Mouse (Mus musculus) hindbrain, embryonic 12.5 days (tissue): ENCODE measurements around the gene Hpse. TPM values are rescaled to one million over a fixed set of nuclear protein-coding genes. Genes with fewer than 3 reads are reported as not detected.

Source experiments
- ATAC-seq: fragments of 200-750 bp; cut with Nextera tagmentation; 2 replicates; pipeline ENCODE4 v1.8.0; 2017; ENCODE audit warnings: moderate TSS enrichment; ENCODE audit not compliant: low FRiP score
- H3K27ac ChIP-seq: fragments of 300-500 bp; sonication (generic); 2 replicates; pipeline ENCODE4 v1.5.1; 2016; ENCODE audit warnings: mild to moderate bottlenecking
- H3K27me3 ChIP-seq: fragments of 300-500 bp; sonication (generic); 2 replicates; pipeline ENCODE4 v1.6.1; 2016; ENCODE audit warnings: mild to moderate bottlenecking
- H3K36me3 ChIP-seq: fragments of 300-500 bp; sonication (generic); 2 replicates; pipeline ENCODE4 v1.6.1; 2016; ENCODE audit warnings: mild to moderate bottlenecking
- H3K4me1 ChIP-seq: fragments of 300-500 bp; sonication (generic); 2 replicates; pipeline ENCODE4 v1.6.1; 2016
- H3K4me2 ChIP-seq: fragments of 300-500 bp; sonication (generic); replicated peaks from 2 replicates; pipeline ENCODE4 v1.6.1; 2016; ENCODE audit warnings: mild to moderate bottlenecking
- H3K4me3 ChIP-seq: fragments of 300-500 bp; sonication (generic); 2 replicates; pipeline ENCODE4 v1.5.1; 2016; ENCODE audit warnings: mild to moderate bottlenecking
- H3K9ac ChIP-seq: fragments of 300-500 bp; sonication (generic); 2 replicates; pipeline ENCODE4 v1.6.1; 2016; ENCODE audit warnings: mild to moderate bottlenecking, moderate library complexity
- H3K9me3 ChIP-seq: fragments of 300-500 bp; sonication (generic); replicated peaks from 2 replicates; pipeline ENCODE4 v1.6.1; 2016; ENCODE audit warnings: mild to moderate bottlenecking
- WGBS: fragments of 180-500 bp; shearing (Covaris S2); methylation state at CpG from one replicate; pipeline ENCODE4 v1.1.7; 2016; 5-methylcytosine and 5-hydroxymethylcytosine counted together
- polyA plus RNA-seq: library from polyadenylated mRNA; unstranded; fragments of >200 nt; fragmentation: Nextera tagmentation; extraction: Ambion mirVana; gene quantifications from 2 replicates; pipeline ENCODE4 v1.2.1, GENCODE M21; 2016

Gene Hpse
- polyA plus RNA-seq, 1 experiment from 2014 or later: 2.6 TPM

DNA sequence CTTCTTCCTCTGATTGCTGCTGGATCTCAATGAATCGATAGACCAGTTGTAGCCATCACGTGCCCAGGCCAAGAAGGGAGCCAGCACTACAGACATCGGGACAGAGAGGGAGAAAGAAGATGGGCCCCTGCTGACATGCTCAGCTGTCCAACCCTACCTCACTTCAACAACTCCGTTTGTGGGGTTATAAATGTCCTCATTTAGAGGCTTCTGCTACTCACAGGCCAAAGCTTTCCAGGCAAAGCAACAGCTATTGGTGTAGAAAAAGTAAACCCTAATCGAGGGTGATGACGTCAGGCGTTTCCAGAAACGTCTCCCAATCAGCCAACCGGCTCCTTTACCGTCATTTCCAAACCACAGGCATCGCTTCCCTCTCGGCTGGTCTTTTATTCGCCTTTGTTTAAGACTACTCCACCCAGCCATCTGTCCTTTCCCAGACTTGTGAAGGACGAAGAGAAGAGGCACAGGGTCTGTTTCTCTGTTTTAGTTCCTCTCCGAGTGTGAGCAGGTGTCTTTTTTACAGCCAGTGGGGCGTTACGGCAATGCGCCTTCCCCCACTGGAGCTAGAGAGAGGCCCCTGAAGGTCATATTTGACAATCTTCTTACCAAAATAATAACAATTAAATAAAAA is 39.5 kb downstream of the Hpse start:
- 58% methylated on average over 18 of the region's 18 CpGs for WGBS
- H3K36me3 ChIP-seq: no peaks in the 10 kb centered on the region
- no peak for ATAC-seq
- H3K27ac ChIP-seq: no peak overlapping the region
- no peak overlapping the region for H3K9ac ChIP-seq
- H3K4me1 ChIP-seq: no peaks in the 10 kb centered on the region
- no peak overlapping the region for H3K4me3 ChIP-seq
- no peaks in the 10 kb centered on the region for H3K27me3 ChIP-seq
- H3K9me3 ChIP-seq: no peaks in the 10 kb centered on the region
- peak overlapping the region; percentile 17; the same call in 1 of the 2 replicates for H3K4me2 ChIP-seq

GRCm38 (mm10) chr5:100674711-100675376 is 44.7 kb downstream of the Hpse start, which contains the start of gene Coq2:
Gene Coq2, minus strand, starts transcription at chr5:100675140.
- Histone ChIP-seq H3K27ac (peak within 1 kb of the TSS; percentile 73; the same call in 1 of the 2 replicates), H3K9me3 (no peaks in the 10 kb centered on the region), H3K4me3 (peak within 1 kb of the TSS; percentile 86), H3K9ac (peak within 1 kb of the TSS; percentile 89), H3K27me3 (no peaks in the 10 kb centered on the region), H3K4me2 (peak within 1 kb of the TSS; percentile 77), H3K4me1 (peaks cover 13% of the 10 kb centered on the region), H3K36me3 (no peaks in the 10 kb centered on the region)
- WGBS: 10% methylated on average over 17 of the region's 17 CpGs
- peak; percentile 57 for ATAC-seq

GRCm38 (mm10) chr5:100673745-100674486 is 45.6 kb downstream of the Hpse start:
- ATAC-seq: peak; percentile 93
- Histone ChIP-seq H3K4me2 (peak overlapping the region; percentile 77), H3K4me1 (peaks cover 13% of the 10 kb centered on the region), H3K4me3 (peak overlapping the region; percentile 86), H3K36me3 (no peaks in the 10 kb centered on the region), H3K9me3 (no peaks in the 10 kb centered on the region), H3K27me3 (no peaks in the 10 kb centered on the region), H3K9ac (peak overlapping the region; percentile 89), H3K27ac (peak overlapping the region; percentile 73; the same call in 1 of the 2 replicates)
- WGBS: under 1% methylated on average over 58 of the region's 71 CpGs

DNA sequence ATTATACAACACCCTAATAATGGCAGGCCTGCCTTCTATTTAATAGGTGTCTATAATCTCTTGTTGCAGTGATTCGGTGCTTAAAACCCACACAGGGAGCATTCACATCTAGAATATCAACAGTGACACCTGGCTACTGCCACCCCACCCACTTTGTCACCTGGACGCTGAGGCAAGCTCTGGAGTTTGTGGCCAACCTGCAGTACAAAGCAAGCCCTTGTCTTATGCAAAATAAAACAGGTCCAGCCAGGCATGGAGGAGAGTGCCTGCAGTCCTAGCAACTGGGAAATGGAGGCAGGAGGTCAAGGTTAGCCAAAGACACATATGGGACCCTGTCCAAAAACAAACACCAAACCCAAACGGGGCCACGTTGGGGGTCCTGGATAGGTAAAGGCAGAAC is 47.1 kb downstream of the Hpse start:
- H3K9ac ChIP-seq: no peak overlapping the region

DNA sequence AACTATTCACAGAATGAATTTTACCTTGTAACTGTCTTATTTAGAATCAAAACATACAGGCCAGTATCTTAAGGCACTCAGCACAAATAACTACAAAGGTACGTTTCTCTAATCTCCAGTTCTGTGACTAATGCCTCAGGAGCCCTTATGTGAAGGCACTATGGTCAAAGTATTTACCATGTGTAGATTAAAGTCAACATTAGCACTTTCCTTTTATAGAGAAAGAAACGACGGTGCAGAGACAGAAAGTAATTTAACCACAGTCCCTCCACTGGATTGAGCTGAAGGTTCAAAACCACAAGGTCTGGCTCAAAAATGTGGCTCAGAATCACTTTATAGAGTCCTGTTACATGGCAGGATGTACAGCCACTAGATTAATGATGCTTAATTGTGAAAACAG is 47.6 kb downstream of the Hpse start:
- no peaks in the 10 kb centered on the region for H3K9me3 ChIP-seq
- no peak for ATAC-seq
- 91% methylated on average over 3 of the region's 3 CpGs for WGBS

More for the DNA sequence above, 47.1 kb downstream of the Hpse start:
- no peak for ATAC-seq
- Histone ChIP-seq H3K4me1 (peaks cover 13% of the 10 kb centered on the region), H3K4me3 (no peak overlapping the region), H3K9me3 (no peaks in the 10 kb centered on the region), H3K27ac (no peak overlapping the region), H3K36me3 (peaks cover 2% of the 10 kb centered on the region), H3K4me2 (no peak overlapping the region), H3K27me3 (no peaks in the 10 kb centered on the region)
- 85% methylated on average over 4 of the region's 4 CpGs for WGBS

DNA sequence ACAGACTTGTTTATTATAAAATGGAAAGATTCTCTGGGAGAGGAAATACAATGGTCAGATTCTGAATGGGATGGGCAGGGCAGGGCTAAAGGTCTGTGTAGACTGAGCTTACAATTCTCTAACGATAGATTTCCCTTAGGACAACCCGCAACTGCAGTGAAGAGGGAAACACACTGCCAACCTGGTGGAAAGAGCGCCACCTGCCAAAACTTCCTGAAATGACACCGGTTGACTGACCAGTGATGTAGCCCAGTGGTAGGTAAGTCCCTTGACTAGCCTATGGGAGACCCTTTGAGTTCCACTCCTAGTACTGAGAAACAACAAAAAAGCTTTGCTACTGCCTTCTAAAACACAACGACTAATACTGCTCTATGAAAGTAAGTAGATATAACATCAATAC is 48.1 kb downstream of the Hpse start:
- WGBS: 25% methylated on average over 5 of the region's 5 CpGs
- no peak overlapping the region for H3K9ac ChIP-seq
- no peaks in the 10 kb centered on the region for H3K9me3 ChIP-seq
- no peaks in the 10 kb centered on the region for H3K27me3 ChIP-seq
- peaks cover 9% of the 10 kb centered on the region for H3K36me3 ChIP-seq
- no peak for ATAC-seq
- no peak overlapping the region for H3K4me2 ChIP-seq
- no peak overlapping the region for H3K4me3 ChIP-seq
- no peak overlapping the region for H3K27ac ChIP-seq
- H3K4me1 ChIP-seq: peaks cover 13% of the 10 kb centered on the region

More for the DNA sequence above, 47.6 kb downstream of the Hpse start:
- no peaks in the 10 kb centered on the region for H3K27me3 ChIP-seq
- H3K4me1 ChIP-seq: peaks cover 13% of the 10 kb centered on the region
- no peak overlapping the region for H3K27ac ChIP-seq
- H3K4me3 ChIP-seq: no peak overlapping the region
- H3K9ac ChIP-seq: no peak overlapping the region
- no peak overlapping the region for H3K4me2 ChIP-seq
- H3K36me3 ChIP-seq: peaks cover 7% of the 10 kb centered on the region

- WGBS: 70% methylated on average over 1 of the region's 1 CpGs
- Histone ChIP-seq H3K4me1 (no peaks in the 10 kb centered on the region), H3K27ac (no peak overlapping the region), H3K27me3 (no peaks in the 10 kb centered on the region), H3K36me3 (peaks cover 25% of the 10 kb centered on the region), H3K9ac (no peak overlapping the region), H3K4me3 (no peak overlapping the region), H3K9me3 (no peaks in the 10 kb centered on the region), H3K4me2 (no peak overlapping the region)
- ATAC-seq: no peak
These were observed 52.6 kb downstream of the Hpse start for GRCm38 (mm10) chr5:100666965-100667364.

DNA sequence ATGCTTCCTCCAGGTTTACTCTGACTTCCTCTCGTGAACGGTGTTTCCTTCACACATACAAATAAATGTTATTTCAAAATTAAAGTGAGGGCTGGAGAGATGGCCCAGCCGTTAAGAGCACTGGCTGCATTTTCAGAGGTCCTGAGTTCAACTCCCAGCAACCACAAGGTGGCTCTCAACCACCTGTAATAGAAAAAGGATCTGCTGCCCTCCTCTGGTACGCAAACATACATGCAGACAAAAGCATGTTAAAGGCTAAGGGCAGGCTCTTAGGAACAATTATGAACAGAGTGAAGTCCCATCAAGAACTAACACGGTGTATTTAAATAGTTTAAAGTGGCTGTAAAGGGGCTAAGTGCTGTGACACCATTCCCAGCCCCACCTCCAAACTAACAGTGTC is 55.7 kb downstream of the Hpse start:
- no peaks in the 10 kb centered on the region for H3K27me3 ChIP-seq
- peaks cover 47% of the 10 kb centered on the region for H3K36me3 ChIP-seq
- no peak overlapping the region for H3K4me2 ChIP-seq
- no peak for ATAC-seq
- no peak overlapping the region for H3K9ac ChIP-seq
- 56% methylated on average over 5 of the region's 5 CpGs for WGBS
- H3K27ac ChIP-seq: no peak overlapping the region
- H3K9me3 ChIP-seq: no peaks in the 10 kb centered on the region
- no peak overlapping the region for H3K4me3 ChIP-seq
- no peaks in the 10 kb centered on the region for H3K4me1 ChIP-seq

DNA sequence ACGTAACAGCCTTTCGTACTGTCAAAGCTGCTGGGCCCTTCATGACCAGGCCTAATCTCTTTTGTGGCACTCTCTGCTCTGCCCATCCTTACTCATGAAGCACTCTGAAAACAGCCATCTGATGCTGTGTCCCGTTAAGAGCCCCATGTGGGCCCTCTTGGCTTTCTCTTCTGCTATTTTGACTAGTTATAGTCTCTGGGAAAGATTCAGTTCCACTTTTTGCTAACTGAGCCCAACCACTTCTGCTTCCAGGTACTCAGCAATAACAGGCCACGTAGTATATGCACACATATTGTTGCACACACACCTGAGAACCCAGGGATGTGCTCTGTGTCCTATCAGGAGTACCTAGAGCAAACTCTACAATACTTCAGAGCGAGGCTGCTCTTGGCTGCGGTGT is 56.5 kb downstream of the Hpse start:
- ATAC-seq: no peak
- H3K27me3 ChIP-seq: no peaks in the 10 kb centered on the region
- H3K9me3 ChIP-seq: no peaks in the 10 kb centered on the region
- no peak overlapping the region for H3K9ac ChIP-seq
- H3K4me1 ChIP-seq: no peaks in the 10 kb centered on the region
- 97% methylated on average over 6 of the region's 6 CpGs for WGBS
- H3K4me2 ChIP-seq: no peak overlapping the region
- no peak overlapping the region for H3K27ac ChIP-seq
- H3K36me3 ChIP-seq: peaks cover 53% of the 10 kb centered on the region
- H3K4me3 ChIP-seq: no peak overlapping the region

DNA sequence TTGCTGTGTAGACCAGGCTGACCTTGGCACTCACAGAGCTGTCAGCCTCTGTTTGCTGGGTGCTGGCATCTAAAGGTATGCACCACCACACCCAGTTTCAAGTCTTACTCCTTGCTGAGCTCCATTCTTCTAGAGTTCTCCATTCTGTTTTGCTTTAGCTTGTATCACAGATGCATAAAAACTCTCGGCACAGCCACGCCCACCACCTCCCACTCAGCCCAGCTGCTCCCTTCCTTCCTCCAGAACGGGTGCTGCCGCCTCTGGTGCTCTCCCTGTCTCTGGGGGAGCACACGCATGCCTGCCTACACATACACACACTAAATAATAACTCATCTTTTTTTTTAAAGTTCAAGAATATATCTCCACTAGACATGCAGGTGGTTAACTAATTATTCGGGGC is 61.1 kb downstream of the Hpse start:
- H3K9me3 ChIP-seq: no peaks in the 10 kb centered on the region
- WGBS: 88% methylated on average over 6 of the region's 6 CpGs
- no peak overlapping the region for H3K4me3 ChIP-seq
- H3K9ac ChIP-seq: no peak overlapping the region
- no peak for ATAC-seq
- H3K27me3 ChIP-seq: no peaks in the 10 kb centered on the region
- H3K36me3 ChIP-seq: peaks cover 71% of the 10 kb centered on the region
- no peak overlapping the region for H3K27ac ChIP-seq
- no peak overlapping the region for H3K4me2 ChIP-seq
- H3K4me1 ChIP-seq: no peaks in the 10 kb centered on the region

- Histone ChIP-seq H3K9ac (no peak overlapping the region), H3K4me2 (no peak overlapping the region), H3K9me3 (no peaks in the 10 kb centered on the region), H3K36me3 (peaks cover 60% of the 10 kb centered on the region), H3K4me3 (no peak overlapping the region), H3K4me1 (no peaks in the 10 kb centered on the region), H3K27ac (no peak overlapping the region), H3K27me3 (no peaks in the 10 kb centered on the region)
- no peak for ATAC-seq
- 87% methylated on average over 6 of the region's 6 CpGs for WGBS
These were observed 63.2 kb downstream of the Hpse start for GRCm38 (mm10) chr5:100656352-100656751.

GRCm38 (mm10) chr5:100652327-100652726 is 67.2 kb downstream of the Hpse start:
- no peak for ATAC-seq
- H3K27ac ChIP-seq: no peak overlapping the region
- no peaks in the 10 kb centered on the region for H3K9me3 ChIP-seq
- H3K4me3 ChIP-seq: no peak overlapping the region
- H3K27me3 ChIP-seq: no peaks in the 10 kb centered on the region
- 90% methylated on average over 9 of the region's 9 CpGs for WGBS
- H3K36me3 ChIP-seq: peaks cover 28% of the 10 kb centered on the region
- no peaks in the 10 kb centered on the region for H3K4me1 ChIP-seq
- no peak overlapping the region for H3K9ac ChIP-seq
- no peak overlapping the region for H3K4me2 ChIP-seq
